Mouse (Mus musculus): Measurements from ENCODE around the gene Kif1b.

Kif1b gene

DNA sequence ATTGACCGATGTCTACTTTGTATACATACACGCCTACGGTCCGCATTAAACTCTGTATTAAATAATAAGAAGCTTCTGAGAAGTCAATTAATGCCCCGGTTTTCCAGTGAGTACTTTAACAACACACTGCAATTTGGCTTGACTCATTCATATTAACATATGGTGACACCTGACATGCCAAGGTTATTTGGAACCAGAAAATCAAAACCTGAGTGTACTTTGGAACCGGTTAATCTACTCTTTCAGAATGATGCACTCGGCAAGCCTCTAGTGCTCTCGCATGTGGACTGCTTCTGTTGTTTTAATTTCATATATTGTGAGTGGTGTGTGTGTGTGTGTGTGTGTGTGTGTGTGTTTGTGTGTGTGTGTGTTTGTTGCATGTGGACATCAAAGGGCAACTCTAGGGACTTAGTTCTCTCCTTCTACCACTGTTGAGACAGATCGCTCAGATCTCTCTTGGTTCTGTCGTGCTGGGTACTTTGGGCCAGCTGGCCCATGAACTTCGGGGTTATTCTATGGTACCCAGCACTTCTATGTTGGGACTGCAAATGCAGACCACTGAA, 6.9 kb upstream of the Kif1b start:
- DNase-seq (ENCODE audit: low read depth, low spot score) = no peak

DNA sequence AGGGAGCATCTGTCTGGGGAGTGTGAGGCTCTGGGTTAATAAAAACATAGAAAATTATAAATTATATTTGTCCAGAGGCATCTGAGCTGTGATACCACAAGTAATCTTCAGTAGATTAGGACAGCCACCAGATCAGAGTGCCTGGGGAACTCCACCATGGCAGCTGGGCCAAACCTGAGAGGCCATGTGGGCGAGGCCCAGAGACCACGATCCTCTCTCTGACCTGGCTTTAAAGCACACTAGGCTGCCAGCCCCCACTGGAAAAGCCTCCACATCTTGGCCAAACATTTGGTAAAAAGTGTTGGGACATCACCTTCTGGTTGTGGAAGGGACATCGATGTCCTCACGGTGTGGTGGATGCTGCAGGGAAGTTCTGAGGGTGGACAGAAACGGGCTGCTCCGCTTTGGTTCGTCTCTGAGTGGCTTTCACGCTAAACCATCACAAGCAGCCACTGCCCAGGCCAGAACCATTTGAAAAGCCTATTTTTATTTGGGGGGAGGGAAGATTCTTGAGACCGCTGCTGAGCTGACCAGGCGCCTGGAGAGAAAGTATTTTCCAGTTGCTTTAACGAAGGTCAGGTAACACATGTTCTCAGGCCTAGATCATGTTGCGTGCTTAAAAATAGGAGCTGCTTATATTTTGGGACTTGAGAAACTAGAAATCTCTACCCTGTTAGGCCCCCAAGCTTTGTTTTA, 6.2 kb upstream of the Kif1b start:
- DNase-seq (ENCODE audit: low read depth, low spot score) = no peak

- no peak for DNase-seq (ENCODE audit: low read depth, low spot score)
These were observed 4.5 kb upstream of the Kif1b start for GRCm38 (mm10) chr4:149311996-149312395.

- DNase-seq (ENCODE audit: low read depth, low spot score) = no peak
These were observed 963 bp upstream of the Kif1b start for GRCm38 (mm10) chr4:149308491-149308820.

- no peak for DNase-seq (ENCODE audit: low read depth, low spot score)
These were observed 539 bp downstream of the Kif1b start for GRCm38 (mm10) chr4:149306712-149307595.

GRCm38 (mm10) chr4:149305761-149306711, 1.5 kb downstream of the Kif1b start:
- no peak for DNase-seq (ENCODE audit: low read depth, low spot score)

- no peak for DNase-seq (ENCODE audit: low read depth, low spot score)
These were observed 3.0 kb downstream of the Kif1b start for GRCm38 (mm10) chr4:149304466-149304865.

- no peak for DNase-seq (ENCODE audit: low read depth, low spot score)
These were observed 4.0 kb downstream of the Kif1b start for GRCm38 (mm10) chr4:149303502-149303901.

GRCm38 (mm10) chr4:149302751-149303150, 4.7 kb downstream of the Kif1b start:
- DNase-seq (ENCODE audit: low read depth, low spot score) = no peak

GRCm38 (mm10) chr4:149302136-149302535, 5.4 kb downstream of the Kif1b start:
- no peak for DNase-seq (ENCODE audit: low read depth, low spot score)

DNA sequence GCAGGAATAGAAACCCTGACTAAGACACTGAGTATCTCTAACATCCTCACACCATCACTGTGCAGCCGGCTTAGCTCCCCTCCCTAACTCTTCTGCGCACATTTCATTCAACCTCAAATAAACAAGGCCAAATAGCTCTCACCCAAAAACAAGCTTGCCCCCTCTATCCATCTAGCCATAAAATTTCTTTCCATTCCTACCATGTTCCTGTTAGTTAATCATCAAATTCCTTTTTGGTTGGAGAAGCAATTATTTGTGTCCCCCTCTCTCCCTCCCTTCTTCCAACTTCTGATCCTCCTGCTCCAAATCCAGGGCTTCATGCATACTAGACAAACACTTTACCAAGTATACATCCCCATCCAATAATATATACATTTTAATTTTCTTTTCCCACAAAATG, 11.0 kb downstream of the Kif1b start:
- no peak for DNase-seq (ENCODE audit: low read depth, low spot score)

GRCm38 (mm10) chr4:149292984-149293383, 14.5 kb downstream of the Kif1b start:
- no peak for DNase-seq (ENCODE audit: low read depth, low spot score)

- DNase-seq (ENCODE audit: low read depth, low spot score) = no peak
These were observed 16.4 kb downstream of the Kif1b start for GRCm38 (mm10) chr4:149291061-149291460.

DNA sequence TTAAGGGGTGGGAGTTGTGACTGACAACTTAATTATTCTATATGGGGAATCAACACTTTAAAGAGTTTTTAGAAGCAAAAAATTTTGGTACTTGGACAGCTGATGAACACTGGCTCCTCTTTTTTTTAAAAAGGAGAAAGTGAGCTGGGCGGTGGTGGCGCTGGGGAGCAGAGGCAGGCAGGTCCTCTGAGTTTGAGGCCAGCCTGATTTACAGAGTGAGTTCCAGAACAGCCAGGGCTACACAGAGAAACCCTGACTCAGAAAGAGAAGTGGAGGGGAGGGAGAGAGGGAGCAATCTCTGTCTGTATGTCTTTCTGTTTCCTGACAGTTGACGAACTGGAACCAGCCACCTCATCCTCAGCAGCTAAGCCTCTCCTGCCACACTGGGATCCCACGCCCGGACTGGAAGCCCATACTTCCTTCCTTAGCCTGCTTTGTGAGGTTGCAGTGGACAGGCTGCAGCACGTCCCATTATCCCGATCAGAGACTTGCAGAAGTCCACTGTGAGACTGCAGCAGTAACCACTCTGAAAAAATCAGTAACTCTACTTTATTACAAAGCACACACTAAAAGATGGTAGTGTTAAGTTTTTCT, 17.2 kb downstream of the Kif1b start:
- DNase-seq (ENCODE audit: low read depth, low spot score) = no peak

GRCm38 (mm10) chr4:149286287-149287137, 21.0 kb downstream of the Kif1b start:
- no peak for DNase-seq (ENCODE audit: low read depth, low spot score)

GRCm38 (mm10) chr4:149285691-149286090, 21.8 kb downstream of the Kif1b start:
- DNase-seq (ENCODE audit: low read depth, low spot score) = no peak

DNA sequence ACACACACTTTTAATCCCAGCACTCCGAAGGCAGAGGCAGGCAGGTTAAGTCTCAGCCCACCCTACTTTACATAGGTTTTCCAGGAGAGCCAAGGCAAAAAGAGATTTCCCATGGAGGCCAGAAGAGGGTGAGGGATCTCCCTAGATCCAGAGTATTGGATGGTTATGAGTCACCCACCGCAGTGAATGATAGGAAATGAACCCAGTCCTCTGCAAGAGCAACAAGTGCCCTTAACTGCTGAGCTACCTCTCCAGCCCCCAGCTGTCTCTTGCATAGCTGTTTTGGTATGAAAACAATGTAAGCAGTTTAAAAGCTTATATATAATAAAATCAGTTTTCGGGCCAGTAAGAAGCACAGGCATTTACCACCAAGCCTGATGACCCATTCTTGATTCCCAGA, 24.5 kb downstream of the Kif1b start:
- DNase-seq (ENCODE audit: low read depth, low spot score) = no peak

GRCm38 (mm10) chr4:149282025-149282738, 25.3 kb downstream of the Kif1b start:
- DNase-seq (ENCODE audit: low read depth, low spot score) = no peak

GRCm38 (mm10) chr4:149277571-149277970, 29.9 kb downstream of the Kif1b start:
- peak; percentile 59 for DNase-seq (ENCODE audit: low read depth, low spot score)

GRCm38 (mm10) chr4:149273128-149273527, 34.4 kb downstream of the Kif1b start:
- no peak for DNase-seq (ENCODE audit: low read depth, low spot score)
